Mouse (Mus musculus): ENCODE results near the gene Gm525. TPM values are rescaled to one million over a fixed set of nuclear protein-coding genes. Genes with fewer than 3 reads are reported as not detected.

The Gm525 gene
- total and polyA plus RNA-seq, 3 experiments = not detected

- H3K36me3 ChIP-seq (ENCODE audit: control insufficient read depth in 1 of 2, insufficient read depth in 2 of 2, low read length in 2 of 2) = no peaks in the 10 kb centered on the region
- TF ChIP-seq ZC3H11A (IDR thresholded peaks at IDR 0.05; ENCODE audit: low read depth, low read length) = no peak
- no peak for TF ChIP-seq CHD1 (IDR thresholded peaks at IDR 0.05; ENCODE audit: low read depth, low read length)
- TF ChIP-seq JUND (IDR thresholded peaks at IDR 0.05; ENCODE audit: low read depth, low read length) = no peak
- TF ChIP-seq ZNF384 (IDR thresholded peaks at IDR 0.05; ENCODE audit: low read depth, low read length) = no peak
- TF ChIP-seq UBTF (IDR thresholded peaks at IDR 0.05; ENCODE audit: borderline replicate concordance, insufficient read depth, low read depth, low read length) = no peak
- no peak for TF ChIP-seq MEF2A (IDR thresholded peaks at IDR 0.05; ENCODE audit: extremely low read depth, insufficient replicate concordance, low read depth, low read length, poor library complexity, severe bottlenecking)
- TF ChIP-seq BHLHE40 (IDR thresholded peaks at IDR 0.05; ENCODE audit: borderline replicate concordance, low read depth, low read length) = no peak
- no peak for TF ChIP-seq EP300 (IDR thresholded peaks at IDR 0.05; ENCODE audit: low read depth in 1 of 2, low read length in 2 of 2)
- TF ChIP-seq E2F4 (IDR thresholded peaks at IDR 0.05; ENCODE audit: borderline replicate concordance, low read depth, low read length) = no peak
- TF ChIP-seq NELFE (IDR thresholded peaks at IDR 0.05; ENCODE audit: low read depth, low read length) = no peak
- no peak for TF ChIP-seq POLR2AphosphoS5 (IDR thresholded peaks at IDR 0.05; ENCODE audit: borderline replicate concordance, low read depth, low read length)
- no peak for TF ChIP-seq ETS1 (IDR thresholded peaks at IDR 0.05; ENCODE audit: low read depth, low read length)
- TF ChIP-seq MYB (IDR thresholded peaks at IDR 0.05; ENCODE audit: low read depth, low read length) = no peak
- TF ChIP-seq RAD21 (IDR thresholded peaks at IDR 0.05; ENCODE audit: low read depth, low read length) = no peak
- TF ChIP-seq CHD2 (IDR thresholded peaks at IDR 0.05; ENCODE audit: low read length) = no peak
- TF ChIP-seq HCFC1 (IDR thresholded peaks at IDR 0.05; ENCODE audit: low read depth, low read length) = no peak
- no peak for DNase-seq (ENCODE audit: low read depth, low spot score)
- H3K27ac ChIP-seq (ENCODE audit: control insufficient read depth, low read depth, low read length) = no peak overlapping the region
- H3K79me2 ChIP-seq (ENCODE audit: control insufficient read depth, insufficient read depth, low read length, poor library complexity) = no peaks in the 10 kb centered on the region
- H3K4me3 ChIP-seq (ENCODE audit: control insufficient read depth in 1 of 2, insufficient read depth in 1 of 2, low read depth in 2 of 2, low read length in 2 of 2) = no peak overlapping the region
- no peak overlapping the region for H3K9ac ChIP-seq (ENCODE audit: control insufficient read depth, low read depth, low read length, poor library complexity, severe bottlenecking)
- no peaks in the 10 kb centered on the region for H3K4me1 ChIP-seq (ENCODE audit: control insufficient read depth in 1 of 2, insufficient read depth in 2 of 2, low read length in 2 of 2)
- H3K27me3 ChIP-seq (ENCODE audit: control insufficient read depth in 1 of 2, insufficient read depth in 2 of 2, low read length in 2 of 2) = no peaks in the 10 kb centered on the region; a peak in 1 of 4 replicates
- H3K9me3 ChIP-seq (replicated peaks; ENCODE audit: insufficient read depth, low read length) = no peaks in the 10 kb centered on the region
These were observed 58.8 kb downstream of the Gm525 start for GRCm38 (mm10) chr11:89132406-89132805.

- TF ChIP-seq MAFK (IDR thresholded peaks at IDR 0.05; ENCODE audit: borderline replicate concordance, low read depth, low read length) = no peak
- no peak for TF ChIP-seq ZNF384 (IDR thresholded peaks at IDR 0.05; ENCODE audit: low read depth, low read length)
- no peak for TF ChIP-seq ZKSCAN1 (IDR thresholded peaks at IDR 0.05; ENCODE audit: low read depth, low read length)
- no peak for TF ChIP-seq MAZ (IDR thresholded peaks at IDR 0.05; ENCODE audit: low read depth, low read length)
- no peak for TF ChIP-seq BHLHE40 (IDR thresholded peaks at IDR 0.05; ENCODE audit: borderline replicate concordance, low read depth, low read length)
- no peak for TF ChIP-seq SIN3A (IDR thresholded peaks at IDR 0.05; ENCODE audit: low read length)
- no peak for TF ChIP-seq CHD1 (IDR thresholded peaks at IDR 0.05; ENCODE audit: low read depth, low read length)
- TF ChIP-seq MYB (IDR thresholded peaks at IDR 0.05; ENCODE audit: low read depth, low read length) = no peak
- TF ChIP-seq HCFC1 (IDR thresholded peaks at IDR 0.05; ENCODE audit: low read depth, low read length) = no peak
- TF ChIP-seq CTCF (IDR thresholded peaks at IDR 0.05 in 2 of 3, conservative IDR thresholded peaks at IDR 0.05 in 1 of 3; ENCODE audit: control insufficient read depth in 1 of 3, insufficient read depth in 1 of 3, low read depth in 2 of 3, low read length in 3 of 3, poor library complexity in 1 of 3, severe bottlenecking in 1 of 3) = no peak
- no peak for TF ChIP-seq MYC (IDR thresholded peaks at IDR 0.05; ENCODE audit: low read depth, low read length)
- no peak for TF ChIP-seq TCF12 (IDR thresholded peaks at IDR 0.05; ENCODE audit: low read depth, low read length)
- no peak for TF ChIP-seq RAD21 (IDR thresholded peaks at IDR 0.05; ENCODE audit: low read depth, low read length)
- Histone ChIP-seq H3K4me3 (ENCODE audit: control insufficient read depth in 1 of 2, insufficient read depth in 1 of 2, low read depth in 2 of 2, low read length in 2 of 2) (no peak overlapping the region), H3K27me3 (ENCODE audit: control insufficient read depth in 1 of 2, insufficient read depth in 2 of 2, low read length in 2 of 2) (no peaks in the 10 kb centered on the region; a peak in 1 of 4 replicates), H3K4me1 (ENCODE audit: control insufficient read depth in 1 of 2, insufficient read depth in 2 of 2, low read length in 2 of 2) (no peaks in the 10 kb centered on the region), H3K9ac (ENCODE audit: control insufficient read depth, low read depth, low read length, poor library complexity, severe bottlenecking) (no peak overlapping the region), H3K36me3 (ENCODE audit: control insufficient read depth in 1 of 2, insufficient read depth in 2 of 2, low read length in 2 of 2) (no peaks in the 10 kb centered on the region), H3K27ac (ENCODE audit: control insufficient read depth, low read depth, low read length) (no peak overlapping the region), H3K9me3 (replicated peaks; ENCODE audit: insufficient read depth, low read length) (no peaks in the 10 kb centered on the region), H3K79me2 (ENCODE audit: control insufficient read depth, insufficient read depth, low read length, poor library complexity) (no peaks in the 10 kb centered on the region)
- no peak for DNase-seq (ENCODE audit: low read depth, low spot score)
These were observed 60.6 kb downstream of the Gm525 start for GRCm38 (mm10) chr11:89134211-89134610.

All from MEL (cell line).